Mouse (Mus musculus): ENCODE results near the gene Cutal.

Cutal gene

GRCm38 (mm10) chr2:34914823-34915082 is 40.6 kb downstream of the Cutal start:
- DNase-seq (ENCODE audit: low read depth, low spot score): peak; percentile 35

- DNase-seq (ENCODE audit: low read depth, low spot score): peak; percentile 55
These were observed 40.9 kb downstream of the Cutal start for GRCm38 (mm10) chr2:34915103-34915502.

- DNase-seq (ENCODE audit: low read depth, low spot score): peak; percentile 62
These were observed 45.9 kb downstream of the Cutal start for GRCm38 (mm10) chr2:34920144-34920543.

DNA sequence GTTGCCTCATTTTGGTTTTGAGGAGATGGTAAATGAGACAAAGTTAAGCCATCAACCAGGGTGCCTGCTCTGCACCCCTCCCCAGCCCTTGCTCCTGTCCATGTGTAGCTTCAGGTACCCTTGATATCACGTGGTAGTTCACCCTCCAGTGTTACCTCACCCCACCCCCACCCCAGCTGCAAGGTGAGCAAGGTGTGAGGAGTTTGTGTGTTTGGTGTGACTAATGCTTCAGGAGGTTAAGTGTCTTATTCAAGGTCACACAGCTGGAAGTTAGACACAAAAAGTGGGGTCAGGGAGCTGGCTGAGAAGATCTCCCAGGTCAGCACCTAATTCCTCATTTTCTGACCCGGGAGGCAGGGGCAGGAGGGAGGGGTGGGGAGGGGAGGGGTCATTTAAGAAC is 48.5 kb downstream of the Cutal start:
- DNase-seq (ENCODE audit: low read depth, low spot score): no peak

GRCm38 (mm10) chr2:34927320-34927719 is 53.1 kb downstream of the Cutal start:
- no peak for DNase-seq (ENCODE audit: low read depth, low spot score)

DNA sequence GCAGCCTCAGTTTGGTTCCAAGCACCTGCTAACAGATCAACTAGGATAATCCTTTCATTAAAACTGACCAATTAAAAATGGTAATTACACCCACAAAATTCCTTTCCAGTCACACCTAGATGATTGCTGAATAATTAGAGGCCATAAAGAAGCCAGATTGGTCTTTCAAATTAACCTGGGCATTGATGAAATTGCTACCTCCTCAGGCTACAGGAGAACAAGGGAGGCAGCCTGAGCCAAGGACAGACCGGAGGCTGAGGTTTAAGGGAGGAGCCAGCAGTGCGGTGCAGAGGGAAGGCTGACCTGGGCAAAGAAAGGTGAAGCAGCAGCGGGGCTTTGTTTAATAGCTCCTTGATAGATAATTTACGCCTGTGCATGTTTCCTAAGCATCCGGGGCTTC is 63.3 kb downstream of the Cutal start:
- DNase-seq (ENCODE audit: low read depth, low spot score): no peak

DNA sequence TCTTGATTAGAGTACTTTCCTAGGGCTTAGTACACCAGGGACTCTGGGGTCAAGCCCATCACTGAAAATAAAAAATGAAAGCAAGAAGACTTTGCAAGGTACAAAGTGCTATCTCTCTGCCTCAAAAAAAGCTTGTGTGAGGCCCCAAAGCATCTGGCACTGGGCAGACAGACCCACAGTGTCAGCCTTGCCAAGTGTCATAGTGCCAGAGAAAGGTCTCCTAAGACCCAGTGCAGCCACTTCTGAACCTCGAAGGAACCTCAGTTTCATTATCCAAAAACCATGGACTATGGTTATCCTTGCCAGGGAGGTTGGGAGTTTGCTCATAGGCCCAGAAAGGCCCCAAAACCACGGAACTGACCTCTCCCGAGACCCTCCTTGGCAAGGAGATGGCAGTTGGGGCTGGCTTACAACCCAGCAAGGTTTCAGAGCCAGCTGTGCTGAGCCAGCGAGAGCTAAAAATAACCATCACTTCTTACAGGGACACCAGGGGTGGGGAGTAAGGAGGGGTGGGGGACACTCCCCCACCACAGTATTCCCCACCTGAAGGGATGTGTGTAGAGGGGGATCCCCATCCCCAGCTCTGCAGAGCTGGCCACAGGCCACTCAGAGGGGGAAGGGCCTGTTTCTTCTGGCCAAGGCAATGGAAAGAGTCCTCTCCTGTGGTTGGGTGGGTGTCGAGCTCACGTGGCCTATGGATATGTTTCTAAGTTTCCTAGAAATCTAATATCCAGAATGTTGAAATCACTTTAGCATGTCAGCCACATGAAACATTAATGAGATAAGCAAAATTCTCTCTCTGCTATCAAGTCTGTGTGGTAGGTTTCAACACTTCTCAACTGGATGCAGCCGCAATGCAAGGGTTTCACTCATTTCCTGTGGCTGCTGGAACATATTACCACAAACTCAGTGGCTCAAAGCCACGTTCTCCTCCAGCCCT is 64.3 kb downstream of the Cutal start:
- DNase-seq (ENCODE audit: low read depth, low spot score): no peak

DNA sequence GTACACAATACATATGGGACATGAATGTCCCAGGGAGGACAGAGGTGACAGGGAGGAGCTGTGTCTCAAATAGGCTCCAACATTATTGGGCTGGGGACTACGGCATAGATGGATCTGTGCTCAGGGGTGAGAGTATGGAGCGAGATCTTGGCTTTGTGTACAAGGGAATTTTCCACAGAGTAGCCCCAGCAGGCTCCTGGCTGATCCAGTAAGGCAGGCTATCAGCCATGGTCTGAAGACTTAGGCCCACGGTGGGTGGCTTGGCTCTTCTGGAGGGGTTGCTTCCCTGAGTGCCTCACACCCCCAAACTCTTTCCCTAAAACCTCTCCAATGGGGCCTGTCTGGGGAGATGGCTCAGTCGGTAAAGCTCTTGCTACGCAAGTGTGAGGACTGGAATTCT is 66.0 kb downstream of the Cutal start:
- DNase-seq (ENCODE audit: low read depth, low spot score): no peak

GRCm38 (mm10) chr2:34941061-34941675 is 67.0 kb downstream of the Cutal start:
- no peak for DNase-seq (ENCODE audit: low read depth, low spot score)

Measured in A20 (cell line).